Mouse (Mus musculus) ovary, postnatal 10 days (tissue): ENCODE results near the gene Wbp2.

Experiments used
- DNase-seq: peaks from one replicate; pipeline ENCODE4 v3.0.0; 2022; ENCODE audit warnings: low spot score

Wbp2 gene

GRCm38 (mm10) chr11:116062521-116062920, 24.3 kb downstream of the Wbp2 start:
- DNase-seq = no peak

- DNase-seq = no peak
Observed at GRCm38 (mm10) chr11:116061641-116062415, 25.0 kb downstream of the Wbp2 start.

- no peak for DNase-seq
Observed at GRCm38 (mm10) chr11:116060596-116060995, 26.2 kb downstream of the Wbp2 start.

GRCm38 (mm10) chr11:116059691-116060025, 27.1 kb downstream of the Wbp2 start:
- no peak for DNase-seq

GRCm38 (mm10) chr11:116058868-116059690, 27.7 kb downstream of the Wbp2 start:
- no peak for DNase-seq

GRCm38 (mm10) chr11:116058022-116058614, 28.7 kb downstream of the Wbp2 start:
- DNase-seq = no peak

- DNase-seq = no peak
Observed at GRCm38 (mm10) chr11:116057237-116057881, 29.4 kb downstream of the Wbp2 start.

GRCm38 (mm10) chr11:116055873-116056272, 30.9 kb downstream of the Wbp2 start:
- no peak for DNase-seq

GRCm38 (mm10) chr11:116053510-116054229, 33.1 kb downstream of the Wbp2 start:
- no peak for DNase-seq

GRCm38 (mm10) chr11:116050196-116050595, 36.6 kb downstream of the Wbp2 start:
- DNase-seq = no peak

GRCm38 (mm10) chr11:116049610-116050009, 37.2 kb downstream of the Wbp2 start:
- DNase-seq = no peak

GRCm38 (mm10) chr11:116045173-116045572, 41.6 kb downstream of the Wbp2 start:
- DNase-seq = no peak

- DNase-seq = no peak
Observed at GRCm38 (mm10) chr11:116043286-116043685, 43.5 kb downstream of the Wbp2 start.

- DNase-seq = no peak
Observed at GRCm38 (mm10) chr11:116042372-116043138, 44.2 kb downstream of the Wbp2 start.

- DNase-seq = no peak
Observed at GRCm38 (mm10) chr11:116041833-116042232, 45.0 kb downstream of the Wbp2 start.

- DNase-seq = no peak
Observed at GRCm38 (mm10) chr11:116040593-116040992, 46.2 kb downstream of the Wbp2 start.

GRCm38 (mm10) chr11:116037826-116038225, 49.0 kb downstream of the Wbp2 start:
- no peak for DNase-seq

- no peak for DNase-seq
Observed at GRCm38 (mm10) chr11:116036671-116037070, 50.1 kb downstream of the Wbp2 start.

- DNase-seq = no peak
Observed at GRCm38 (mm10) chr11:116034584-116034983, 52.2 kb downstream of the Wbp2 start.

GRCm38 (mm10) chr11:116030898-116031845, 55.6 kb downstream of the Wbp2 start:
- DNase-seq = peak; percentile 35
